Mouse (Mus musculus): ENCODE results near the gene Plch1.

Gene Plch1

GRCm38 (mm10) chr3:63668779-63669178 lies 230.5 kb downstream of the Plch1 start:
- no peak for DNase-seq

DNA sequence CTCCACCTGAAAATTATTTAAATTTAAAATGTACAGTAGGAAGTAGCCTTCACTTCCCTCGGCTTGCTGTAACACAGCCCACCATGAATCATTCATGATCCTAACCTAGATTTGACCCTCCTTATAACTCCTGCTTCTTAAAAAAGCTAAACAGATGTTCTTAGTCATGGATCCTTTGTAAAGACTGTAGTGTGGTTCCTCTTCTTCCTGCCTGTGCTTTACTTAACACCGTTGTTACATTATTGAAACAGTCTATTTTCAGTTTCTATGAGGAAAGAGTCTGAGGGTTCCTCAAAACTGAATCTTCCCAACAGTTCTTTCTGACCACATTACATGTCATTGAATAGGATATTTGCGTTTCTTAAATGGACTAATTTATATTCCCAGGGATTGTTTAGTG lies 234.0 kb downstream of the Plch1 start:
- no peak for DNase-seq

GRCm38 (mm10) chr3:63664575-63665243 lies 234.6 kb downstream of the Plch1 start:
- no peak for DNase-seq
